8 mouse cellular contexts compared by ENCODE assay signal in the genomic region with DNA sequence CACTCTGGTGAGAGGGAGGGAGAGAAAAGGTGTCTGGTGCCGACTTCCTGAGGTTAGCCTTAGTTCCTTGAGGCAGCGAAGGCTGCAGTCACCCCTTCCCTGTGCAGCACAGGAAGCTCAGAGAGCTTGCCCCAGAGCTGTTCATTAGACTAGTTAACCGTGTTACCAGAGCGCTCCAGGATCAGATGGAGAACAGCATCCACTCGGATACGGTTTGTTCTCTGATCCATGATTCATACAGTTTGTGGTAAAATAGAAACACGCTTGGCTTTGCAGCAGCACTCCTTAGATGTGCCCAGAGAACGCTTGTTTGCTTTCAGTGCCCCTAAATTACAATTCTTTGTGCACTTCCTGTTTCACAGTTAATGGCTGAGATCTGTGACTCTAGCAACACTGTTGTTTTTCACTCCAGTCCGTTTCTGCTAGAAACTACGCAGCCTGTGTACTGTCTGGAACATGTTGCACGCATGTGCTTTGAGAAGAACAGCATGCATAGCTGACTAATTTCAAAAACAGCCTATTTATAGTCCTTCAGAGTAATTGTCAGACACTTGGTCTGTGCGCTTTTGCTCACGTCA.
DNase-seq lines count a peak whose midpoint lies in the region; ATAC-seq and TF ChIP-seq lines count a peak whose summit lies in the region.

No protein-coding gene starts in this region.

- peak overlapping the region; percentile 20; the same call in 1 of the 2 replicates for H3K4me2 ChIP-seq in lung, embryonic 14.5 days
- peak overlapping the region; percentile 22 for H3K4me2 ChIP-seq in heart, embryonic 16.5 days (ENCODE audit: low read depth, low read length)
- peak overlapping the region; percentile 37 for H3K4me2 ChIP-seq in lung, postnatal 0 days (replicated peaks; ENCODE audit: low read depth, low read length)
- no peak overlapping the region; the same call in 1 of the 2 replicates for H3K4me2 ChIP-seq in midbrain, embryonic 16.5 days (ENCODE audit: low read length)

- peak overlapping the region; percentile 12; the same call in 1 of the 2 replicates for H3K27ac ChIP-seq in lung, embryonic 14.5 days (ENCODE audit: low read depth)
- H3K27ac ChIP-seq in heart, embryonic 16.5 days (ENCODE audit: low read length) = peak overlapping the region; percentile 51
- peak overlapping the region; percentile 49; the same call in 1 of the 2 replicates for H3K27ac ChIP-seq in lung, postnatal 0 days (ENCODE audit: low read length)
- no peak overlapping the region for H3K27ac ChIP-seq in midbrain, embryonic 16.5 days (ENCODE audit: low read length)

- H3K36me3 ChIP-seq in lung, embryonic 14.5 days (ENCODE audit: insufficient read depth) = no peaks in the 10 kb centered on the region
- H3K36me3 ChIP-seq in heart, embryonic 16.5 days (ENCODE audit: control insufficient read depth, insufficient read depth) = no peaks in the 10 kb centered on the region
- H3K36me3 ChIP-seq in lung, postnatal 0 days (ENCODE audit: insufficient read depth, low read length) = no peaks in the 10 kb centered on the region
- no peaks in the 10 kb centered on the region for H3K36me3 ChIP-seq in midbrain, embryonic 16.5 days (ENCODE audit: control insufficient read depth, insufficient read depth, low read length)

- no peaks in the 10 kb centered on the region for H3K9me3 ChIP-seq in lung, embryonic 14.5 days (ENCODE audit: low read depth, low read length)
- H3K9me3 ChIP-seq in heart, embryonic 16.5 days (replicated peaks; ENCODE audit: control insufficient read depth, low read length) = no peaks in the 10 kb centered on the region
- no peaks in the 10 kb centered on the region for H3K9me3 ChIP-seq in lung, postnatal 0 days (ENCODE audit: low read length)
- H3K9me3 ChIP-seq in midbrain, embryonic 16.5 days (replicated peaks; ENCODE audit: control insufficient read depth, low read length, poor library complexity, severe bottlenecking) = no peaks in the 10 kb centered on the region

- no peak for DNase-seq in cerebellum, adult 9-11 months
- DNase-seq in lung, embryonic 14.5 days = peak; percentile 33
- DNase-seq in lung, postnatal 10 days = no peak
- peak; percentile 81 for DNase-seq in lung, postnatal 0 days (ENCODE audit: low spot score)
- no peak for DNase-seq in gastrocnemius, postnatal 10 days

- ATAC-seq in cerebellum, adult (ENCODE audit: insufficient number of reproducible peaks, low FRiP score, low TSS enrichment) = peak; percentile 47; the same call in 1 of the 2 replicates
- 0 out of 2 replicates have a peak, but pooled peaks have one; percentile 5 for ATAC-seq in lung, embryonic 14.5 days (ENCODE audit: insufficient read depth)
- ATAC-seq in heart, embryonic 16.5 days (replicated peaks; ENCODE audit: extremely low read depth, insufficient read depth, low FRiP score) = no peak; the same call in 1 of the 2 replicates
- ATAC-seq in lung, postnatal 0 days = peak; percentile 73
- no peak; the same call in 1 of the 2 replicates for ATAC-seq in midbrain, embryonic 16.5 days

- no peak overlapping the region for H3K4me3 ChIP-seq in lung, embryonic 14.5 days (ENCODE audit: low read depth, low read length)
- H3K4me3 ChIP-seq in heart, embryonic 16.5 days (ENCODE audit: low read length) = no peak overlapping the region
- H3K4me3 ChIP-seq in lung, postnatal 0 days (ENCODE audit: low read depth, low read length) = no peak overlapping the region
- no peak overlapping the region for H3K4me3 ChIP-seq in midbrain, embryonic 16.5 days (ENCODE audit: low read depth, low read length)

- no peak overlapping the region; the same call in 1 of the 2 replicates for H3K9ac ChIP-seq in lung, embryonic 14.5 days
- H3K9ac ChIP-seq in heart, embryonic 16.5 days (ENCODE audit: low read length) = peak overlapping the region; percentile 41
- no peak overlapping the region; the same call in 1 of the 2 replicates for H3K9ac ChIP-seq in lung, postnatal 0 days (replicated peaks; ENCODE audit: low read depth)
- no peak overlapping the region for H3K9ac ChIP-seq in midbrain, embryonic 16.5 days (ENCODE audit: low read depth, low read length)

- no peak for TF ChIP-seq CTCF in lung, embryonic 14.5 days (IDR thresholded peaks at IDR 0.05; ENCODE audit: low read depth)
- TF ChIP-seq CTCF in lung, postnatal 0 days (IDR thresholded peaks at IDR 0.05) = no peak

- H3K27me3 ChIP-seq in lung, embryonic 14.5 days (ENCODE audit: insufficient read depth, low read length) = no peaks in the 10 kb centered on the region
- no peaks in the 10 kb centered on the region for H3K27me3 ChIP-seq in heart, embryonic 16.5 days (ENCODE audit: control insufficient read depth, insufficient read depth, low read length)
- H3K27me3 ChIP-seq in lung, postnatal 0 days (replicated peaks; ENCODE audit: insufficient read depth, low read length) = no peaks in the 10 kb centered on the region
- H3K27me3 ChIP-seq in midbrain, embryonic 16.5 days (ENCODE audit: control insufficient read depth, insufficient read depth, low read depth, low read length) = no peaks in the 10 kb centered on the region

- peaks cover 10% of the 10 kb centered on the region for H3K4me1 ChIP-seq in lung, embryonic 14.5 days (ENCODE audit: insufficient read depth)
- peaks cover 45% of the 10 kb centered on the region for H3K4me1 ChIP-seq in heart, embryonic 16.5 days (ENCODE audit: control insufficient read depth, insufficient read depth, low read length)
- peaks cover 4% of the 10 kb centered on the region; the same call in 1 of the 2 replicates for H3K4me1 ChIP-seq in lung, postnatal 0 days (ENCODE audit: insufficient read depth, low read depth, low read length)
- H3K4me1 ChIP-seq in midbrain, embryonic 16.5 days (ENCODE audit: control insufficient read depth, insufficient read depth, low read length) = peaks cover 12% of the 10 kb centered on the region

- TF ChIP-seq EP300 in lung, postnatal 0 days (IDR thresholded peaks at IDR 0.05) = peak; percentile 90

- 49% methylated on average over 13 of the region's 13 CpGs for WGBS in lung, embryonic 14.5 days
- WGBS in heart, embryonic 16.5 days = 45% methylated on average over 13 of the region's 13 CpGs
- WGBS in lung, postnatal 0 days = 39% methylated on average over 13 of the region's 13 CpGs
- WGBS in midbrain, embryonic 16.5 days = 76% methylated on average over 13 of the region's 13 CpGs

Comparison
In these comparisons a context has a peak if more than half of its experiments do, and no peak if none do; other contexts are left out.
1. DNase-seq: peak in lung, embryonic 14.5 days (single experiment) and lung, postnatal 0 days (single experiment); none in cerebellum, adult 9-11 months (single experiment), lung, postnatal 10 days (single experiment) and gastrocnemius, postnatal 10 days (single experiment).
2. ATAC-seq: peak in cerebellum, adult (single experiment), lung, embryonic 14.5 days (single experiment) and lung, postnatal 0 days (single experiment); none in heart, embryonic 16.5 days (single experiment) and midbrain, embryonic 16.5 days (single experiment).